Comparison of ENCODE assay signal across 15 mouse cellular contexts in genomic region chr13:92662555-92663286, GRCm38 (mm10). TPM values are rescaled to one million over a fixed set of nuclear protein-coding genes. Genes with fewer than 3 reads are reported as not detected.
DNase-seq lines count a peak whose midpoint lies in the region; ATAC-seq and TF ChIP-seq lines count a peak whose summit lies in the region.
"Had no signal": no experiment of that assay in that cellular context is flagged by ENCODE, and none has a peak within 500 bp of the region (broad histone marks: within the 10 kb centered on the region; RNA-seq: fewer than 3 reads in every experiment).

No protein-coding gene starts in this region.

- no peak for DNase-seq in heart, adult 2 months
- DNase-seq in heart, postnatal 14 days, result no peak
- peak; percentile 90 for DNase-seq in liver, adult 2 months (ENCODE audit: extremely low read depth, low read depth, low spot score)
- DNase-seq in liver, embryonic 11.5 days (ENCODE audit: low spot score), result no peak
- DNase-seq in adipocyte (ENCODE audit: low spot score), result peak; percentile 31
- DNase-seq in ovary, adult 18-20 months (ENCODE audit: low spot score), result no peak
- DNase-seq in spleen, postnatal 14 days (ENCODE audit: low spot score in 2 of 2), result no peak
- DNase-seq: adrenal gland, postnatal 10 days; cerebellum, postnatal 14 days; kidney, postnatal 4 days; lung, postnatal 10 days had no signal

- H3K27ac ChIP-seq in heart, adult 2 months, result peak overlapping the region; percentile 26
- peak overlapping the region; percentile 51 for H3K27ac ChIP-seq in liver, adult 2 months (replicated peaks; ENCODE audit: insufficient read depth, low read depth, low read length)
- no peak overlapping the region for H3K27ac ChIP-seq in liver, embryonic 11.5 days (ENCODE audit: low read depth, low read length)
- H3K27ac ChIP-seq in intestine, embryonic 15.5 days, result peak overlapping the region; percentile 32; the same call in 1 of the 2 replicates
- H3K27ac ChIP-seq: forebrain, embryonic 15.5 days; midbrain, embryonic 10.5 days had no signal

- peaks cover 4% of the 10 kb centered on the region for H3K4me1 ChIP-seq in heart, adult 2 months (ENCODE audit: control insufficient read depth, insufficient read depth, low read length)
- peaks cover 19% of the 10 kb centered on the region for H3K4me1 ChIP-seq in liver, adult 2 months (ENCODE audit: control insufficient read depth, insufficient read depth, low read length)
- H3K4me1 ChIP-seq in liver, embryonic 11.5 days (replicated peaks; ENCODE audit: control insufficient read depth, insufficient read depth, low read length), result peaks cover 9% of the 10 kb centered on the region
- H3K4me1 ChIP-seq in intestine, embryonic 15.5 days (replicated peaks), result peaks cover 10% of the 10 kb centered on the region
- H3K4me1 ChIP-seq: forebrain, embryonic 15.5 days had no signal

- no peaks in the 10 kb centered on the region for H3K9me3 ChIP-seq in liver, embryonic 11.5 days (ENCODE audit: control insufficient read depth, low read length)
- H3K9me3 ChIP-seq in intestine, embryonic 15.5 days, result no peaks in the 10 kb centered on the region
- H3K9me3 ChIP-seq: forebrain, embryonic 15.5 days; midbrain, embryonic 10.5 days had no signal

- no peak overlapping the region for H3K4me2 ChIP-seq in liver, embryonic 11.5 days
- H3K4me2 ChIP-seq in intestine, embryonic 15.5 days (replicated peaks), result no peak overlapping the region
- H3K4me2 ChIP-seq: forebrain, embryonic 15.5 days; heart, embryonic 11.5 days had no signal

- TF ChIP-seq POLR2A in heart, adult 2 months (IDR thresholded peaks at IDR 0.05; ENCODE audit: insufficient read depth, low read depth, low read length), result no peak
- TF ChIP-seq POLR2A in liver, adult 2 months (IDR thresholded peaks at IDR 0.05; ENCODE audit: extremely low read depth, insufficient read depth, low read length), result no peak

- intact Hi-C loops in heart, adult 2 months (cut with DNase I), result loop anchor here (5.0 kb wide), 1 partner anchor 45 kb away; no protein-coding TSS in a partner anchor
- intact Hi-C loops in heart, postnatal 14 days (cut with DNase I), result no loop called here

- no peaks in the 10 kb centered on the region for H3K27me3 ChIP-seq in heart, adult 2 months (ENCODE audit: control insufficient read depth, insufficient read depth, low read length)
- H3K27me3 ChIP-seq in liver, adult 2 months (ENCODE audit: control insufficient read depth, insufficient read depth, low read length), result no peaks in the 10 kb centered on the region
- no peaks in the 10 kb centered on the region for H3K27me3 ChIP-seq in liver, embryonic 11.5 days (replicated peaks; ENCODE audit: control insufficient read depth, insufficient read depth, low read length)
- no peaks in the 10 kb centered on the region for H3K27me3 ChIP-seq in intestine, embryonic 15.5 days (replicated peaks)
- H3K27me3 ChIP-seq: forebrain, embryonic 15.5 days had no signal

- no peak overlapping the region for H3K4me3 ChIP-seq in heart, adult 2 months
- H3K4me3 ChIP-seq in liver, adult 2 months (ENCODE audit: insufficient read depth, low read depth, low read length), result no peak overlapping the region
- no peak overlapping the region for H3K4me3 ChIP-seq in liver, embryonic 11.5 days (ENCODE audit: low read depth, low read length)
- no peak overlapping the region for H3K4me3 ChIP-seq in intestine, embryonic 15.5 days (replicated peaks)
- H3K4me3 ChIP-seq: forebrain, embryonic 15.5 days; midbrain, embryonic 10.5 days had no signal

- H3K36me3 ChIP-seq in heart, adult 2 months (ENCODE audit: control insufficient read depth, insufficient read depth, low read length), result no peaks in the 10 kb centered on the region
- peaks cover 2% of the 10 kb centered on the region; the same call in 1 of the 2 replicates for H3K36me3 ChIP-seq in liver, adult 2 months (ENCODE audit: control insufficient read depth, insufficient read depth, low read length)
- 0 out of 2 replicates have a peak, but pooled peaks cover 3% of the 10 kb centered on the region for H3K36me3 ChIP-seq in liver, embryonic 11.5 days (ENCODE audit: control insufficient read depth, insufficient read depth, low read length)
- no peaks in the 10 kb centered on the region for H3K36me3 ChIP-seq in intestine, embryonic 15.5 days
- H3K36me3 ChIP-seq: forebrain, embryonic 15.5 days had no signal

- 48% methylated on average over 8 of the region's 8 CpGs for WGBS in heart, adult 2 months
- WGBS in liver, adult 2 months, result 33% methylated on average over 8 of the region's 8 CpGs
- 80% methylated on average over 8 of the region's 8 CpGs for WGBS in liver, embryonic 11.5 days
- WGBS in intestine, embryonic 15.5 days, result 60% methylated on average over 8 of the region's 8 CpGs

- no peak for TF ChIP-seq EP300 in heart, adult 2 months (IDR thresholded peaks at IDR 0.05; ENCODE audit: insufficient read depth, low read depth, low read length)

- no peak overlapping the region for H3K9ac ChIP-seq in heart, adult 2 months (ENCODE audit: low read depth, low read length)
- H3K9ac ChIP-seq in liver, adult 2 months (ENCODE audit: low read depth, low read length), result no peak overlapping the region
- H3K9ac ChIP-seq in liver, embryonic 11.5 days (ENCODE audit: low read depth, low read length), result no peak overlapping the region
- H3K9ac ChIP-seq in intestine, embryonic 15.5 days, result no peak overlapping the region
- H3K9ac ChIP-seq: forebrain, embryonic 15.5 days had no signal

- TF ChIP-seq CTCF in heart, adult 2 months (IDR thresholded peaks at IDR 0.05), result no peak
- no peak for TF ChIP-seq CTCF in liver, adult 2 months (IDR thresholded peaks at IDR 0.05; ENCODE audit: low read depth, low read length)

- ATAC-seq in liver, embryonic 11.5 days (replicated peaks; ENCODE audit: low FRiP score), result no peak
- peak; percentile 61; the same call in 1 of the 2 replicates for ATAC-seq in intestine, embryonic 15.5 days
- ATAC-seq: forebrain, embryonic 15.5 days had no signal

- no peaks in the 10 kb centered on the region for H3K79me2 ChIP-seq in heart, adult 2 months (replicated peaks; ENCODE audit: control insufficient read depth, insufficient read depth, low read length)
- no peaks in the 10 kb centered on the region; the same call in 1 of the 2 replicates for H3K79me2 ChIP-seq in liver, adult 2 months (ENCODE audit: control insufficient read depth, insufficient read depth, low read length)

RNA-seq across cellular contexts. Expression of gene Serinc5, which starts 51.8 kb away (rescaled TPM):
- 10 to 100 TPM; 12.0 to 12.4 TPM for total RNA-seq in heart, adult 2 months (2021)
- polyA plus RNA-seq in heart, adult 2 months (2012; rRNA removed), result 10.3 and 15.3 TPM in 2 replicates
- 10 to 100 TPM; 27.2 to 28.4 TPM for total RNA-seq in heart, postnatal 14 days (2021)
- 18.0 and 24.1 TPM in 2 replicates for total RNA-seq in liver, adult 2 months (2014; rRNA removed)
- polyA plus RNA-seq in liver, adult 2 months (2012; rRNA removed), result 10.9 and 14.3 TPM in 2 replicates
- polyA plus RNA-seq in liver, embryonic 11.5 days (2014; fragmentation: Nextera tagmentation; extraction: Ambion mirVana), result 27.5 and 30.3 TPM in 2 replicates
- 18.3 and 21.4 TPM in 2 replicates for polyA plus RNA-seq in intestine, embryonic 15.5 days (2015; fragmentation: Nextera tagmentation; extraction: Ambion mirVana)

Comparison
In these comparisons a context has a peak if more than half of its experiments do, and no peak if none do; other contexts are left out.
1. DNase-seq: peak in liver, adult 2 months (single experiment) and adipocyte (single experiment); none in heart, adult 2 months (0 of 2), heart, postnatal 14 days (0 of 2), liver, embryonic 11.5 days (single experiment), ovary, adult 18-20 months (single experiment) and spleen, postnatal 14 days (0 of 2).